Mouse (Mus musculus) heart, postnatal 10 days (tissue): Measurements from ENCODE around the gene Mrpl57. TPM values are rescaled to one million over a fixed set of nuclear protein-coding genes. Genes with fewer than 3 reads are reported as not detected.
"Not testable (repeated sequence)": the region's sequence is repeated elsewhere in the genome, so short reads cannot be mapped to it uniquely, and the experiment has no call there.

Experiments
- DNase-seq, 2 experiments: peaks; one replicate each; pipeline ENCODE4 v3.0.0; 2021
- intact Hi-C: fragments of 180-260 bp; cut with DNase I; formaldehyde crosslinking; loops from one replicate; pipeline ENCODE4 v1.15.1; 2025
- total RNA-seq, 2 experiments: library from RNA; stranded (reverse); gene quantifications; 2 replicates each; pipeline ENCODE4 v1.2.3; 2021

Gene Mrpl57
- total RNA-seq = 10 to 100 TPM; 71.2 to 79.6 TPM

- intact Hi-C loops = loop anchor here (5.0 kb wide), 1 partner anchor 86 kb away; no protein-coding TSS in a partner anchor
- DNase-seq = peak; percentile 95 to 97
Measured at GRCm38 (mm10) chr14:57825788-57826751, at the start of gene Mrpl57, which contains the start of gene Ska3. Gene Mrpl57 (plus strand): TSS chr14:57826234. Gene Ska3 (minus strand): TSS chr14:57826185.

GRCm38 (mm10) chr14:57787406-57787805 lies 38.6 kb upstream of the Mrpl57 start:
- no peak for DNase-seq
- intact Hi-C loops = no loop called here

- intact Hi-C loops = no loop called here
- no peak for DNase-seq
Measured at GRCm38 (mm10) chr14:57789311-57789710, 36.7 kb upstream of the Mrpl57 start.

- DNase-seq = no peak
Measured at GRCm38 (mm10) chr14:57789759-57790158, 36.3 kb upstream of the Mrpl57 start.

GRCm38 (mm10) chr14:57791171-57791570 lies 34.9 kb upstream of the Mrpl57 start:
- intact Hi-C loops = no loop called here
- no peak for DNase-seq

More at GRCm38 (mm10) chr14:57789759-57790158, 36.3 kb upstream of the Mrpl57 start:
- intact Hi-C loops = no loop called here

GRCm38 (mm10) chr14:57797551-57797950 lies 28.5 kb upstream of the Mrpl57 start:
- DNase-seq = no peak
- intact Hi-C loops = loop anchor here (5.0 kb wide), 1 partner anchor 115 kb away; no protein-coding TSS in a partner anchor

GRCm38 (mm10) chr14:57797991-57798931 lies 27.8 kb upstream of the Mrpl57 start, which contains the start of gene Sap18:
Gene Sap18 (plus strand): TSS chr14:57798180.
- intact Hi-C loops = loop anchor here (1.0 to 5.0 kb wide), 2 partner anchors 52 to 116 kb away; partner anchors contain the start of gene Gm49361
- DNase-seq = peak; percentile 98

GRCm38 (mm10) chr14:57803731-57804130 lies 22.3 kb upstream of the Mrpl57 start:
- DNase-seq = no peak
- intact Hi-C loops = no loop called here

- DNase-seq = peak in 1 of 2 experiments; percentile 22
- intact Hi-C loops = loop anchor here (1.0 kb wide), 1 partner anchor 102 kb away; no protein-coding TSS in a partner anchor
Measured at GRCm38 (mm10) chr14:57808558-57808957, 17.5 kb upstream of the Mrpl57 start.

- intact Hi-C loops = no loop called here
- no peak for DNase-seq
Measured at GRCm38 (mm10) chr14:57810886-57811285, 15.1 kb upstream of the Mrpl57 start.

GRCm38 (mm10) chr14:57811844-57812243 lies 14.2 kb upstream of the Mrpl57 start:
- no peak for DNase-seq
- intact Hi-C loops = no loop called here

GRCm38 (mm10) chr14:57820839-57821238 lies 5.2 kb upstream of the Mrpl57 start:
- no peak for DNase-seq
- intact Hi-C loops = no loop called here

GRCm38 (mm10) chr14:57827284-57827683 lies 1.2 kb downstream of the Mrpl57 start:
- DNase-seq = no peak
- intact Hi-C loops = loop anchor here (5.0 kb wide), 1 partner anchor 85 kb away; no protein-coding TSS in a partner anchor

- DNase-seq = no peak
- intact Hi-C loops = no loop called here
Measured at GRCm38 (mm10) chr14:57833526-57833925, 7.5 kb downstream of the Mrpl57 start.

- no peak for DNase-seq
- intact Hi-C loops = no loop called here
Measured at GRCm38 (mm10) chr14:57835157-57835556, 9.1 kb downstream of the Mrpl57 start.

GRCm38 (mm10) chr14:57844535-57844934 lies 18.5 kb downstream of the Mrpl57 start:
- intact Hi-C loops = no loop called here
- DNase-seq = no peak

- intact Hi-C loops = not testable (repeated sequence)
Measured at GRCm38 (mm10) chr14:57848061-57848460, 22.0 kb downstream of the Mrpl57 start.

GRCm38 (mm10) chr14:57848646-57849045 lies 22.6 kb downstream of the Mrpl57 start:
- intact Hi-C loops = no loop called here
- no peak for DNase-seq

More at GRCm38 (mm10) chr14:57848061-57848460, 22.0 kb downstream of the Mrpl57 start:
- not testable (repeated sequence) for DNase-seq

- intact Hi-C loops = no loop called here
- no peak for DNase-seq
Measured at GRCm38 (mm10) chr14:57850330-57850729, 24.3 kb downstream of the Mrpl57 start.

- intact Hi-C loops = no loop called here
- no peak for DNase-seq
Measured at GRCm38 (mm10) chr14:57852961-57853360, 26.9 kb downstream of the Mrpl57 start.
